Mouse (Mus musculus) adrenal gland, adult 2 months (tissue): ENCODE results near the gene Tnfsf13b. TPM values are rescaled to one million over a fixed set of nuclear protein-coding genes. Genes with fewer than 3 reads are reported as not detected.
A peak's percentile ranks its signal among the peaks of the same experiment; 100 is the strongest.

Source experiments
- DNase-seq: peaks from one replicate; pipeline ENCODE4 v3.0.0; 2021
- polyA plus RNA-seq: library from polyadenylated mRNA; depleted of rRNA; stranded (reverse); fragments of >200 nt; gene quantifications from 2 replicates; pipeline ENCODE4 v1.2.3, GENCODE M21; 2012; rRNA removed
- total RNA-seq, 2 experiments: library from RNA; stranded (reverse); gene quantifications; 2 replicates each; pipeline ENCODE4 v1.2.3; 2021

Tnfsf13b gene
- total and polyA plus RNA-seq, 3 experiments, result 4.8 to 13.4 (median 5.9) TPM

GRCm38 (mm10) chr8:10045743-10046142 lies 39.5 kb downstream of the Tnfsf13b start:
- DNase-seq, result no peak

GRCm38 (mm10) chr8:10049162-10049561 lies 42.9 kb downstream of the Tnfsf13b start:
- peak; percentile 19 for DNase-seq

GRCm38 (mm10) chr8:10051576-10051975 lies 45.3 kb downstream of the Tnfsf13b start:
- DNase-seq, result no peak

GRCm38 (mm10) chr8:10053571-10053990 lies 47.3 kb downstream of the Tnfsf13b start:
- no peak for DNase-seq

GRCm38 (mm10) chr8:10061001-10061400 lies 54.7 kb downstream of the Tnfsf13b start:
- DNase-seq, result no peak

GRCm38 (mm10) chr8:10066906-10067305 lies 60.6 kb downstream of the Tnfsf13b start:
- no peak for DNase-seq

GRCm38 (mm10) chr8:10067775-10068174 lies 61.5 kb downstream of the Tnfsf13b start:
- no peak for DNase-seq

- no peak for DNase-seq
Measured at GRCm38 (mm10) chr8:10072347-10072746, 66.1 kb downstream of the Tnfsf13b start.

Other genes with a start within 250 kb of the Tnfsf13b start
- 1 to 10 TPM; 6.8 to 9.3 TPM for gene Fam155a, start 235.3 kb upstream of the Tnfsf13b start, total RNA-seq
- gene Fam155a, start 235.3 kb upstream of the Tnfsf13b start, polyA plus RNA-seq, result 10.9 and 12.8 TPM in 2 replicates
- not detected for gene Gm10217, start 142.2 kb upstream of the Tnfsf13b start, total RNA-seq
- not detected in 2 replicates for gene Gm10217, start 142.2 kb upstream of the Tnfsf13b start, polyA plus RNA-seq
- gene Lig4, start 28.8 kb upstream of the Tnfsf13b start, total RNA-seq, result 1 to 10 TPM; 8.1 to 8.2 TPM
- gene Lig4, start 28.8 kb upstream of the Tnfsf13b start, polyA plus RNA-seq, result 1.3 and 1.5 TPM in 2 replicates
- 10 to 100 TPM; 18.9 to 22.6 TPM for gene Abhd13, start 28.8 kb upstream of the Tnfsf13b start, total RNA-seq
- gene Abhd13, start 28.8 kb upstream of the Tnfsf13b start, polyA plus RNA-seq, result 2.1 and 2.7 TPM in 2 replicates
- gene Myo16, start 147.4 kb downstream of the Tnfsf13b start, total RNA-seq, result under 1 TPM in 1 of 2 experiments, not detected in 1; 0.03 TPM
- gene Myo16, start 147.4 kb downstream of the Tnfsf13b start, polyA plus RNA-seq, result not detected in 2 replicates